ENCODE assay signal across 15 mouse cellular contexts in genomic region chr13:54994576-54994975, GRCm38 (mm10). TPM values are rescaled to one million over a fixed set of nuclear protein-coding genes. Genes with fewer than 3 reads are reported as not detected.
A peak's percentile ranks its signal among the peaks of the same experiment; 100 is the strongest.
DNase-seq lines count a peak whose midpoint lies in the region; ATAC-seq and TF ChIP-seq lines count a peak whose summit lies in the region.
"Had no signal": no experiment of that assay in that cellular context is flagged by ENCODE, and none has a peak within 500 bp of the region (broad histone marks: within the 10 kb centered on the region; RNA-seq: fewer than 3 reads in every experiment).

No protein-coding gene starts in this region.

- peaks cover 3% of the 10 kb centered on the region for H3K27me3 ChIP-seq in forebrain, embryonic 11.5 days (ENCODE audit: control insufficient read depth, insufficient read depth, low read length)
- no peaks in the 10 kb centered on the region for H3K27me3 ChIP-seq in forebrain, embryonic 16.5 days (replicated peaks; ENCODE audit: control insufficient read depth, insufficient read depth, low read length)
- H3K27me3 ChIP-seq in hindbrain, embryonic 14.5 days (ENCODE audit: control insufficient read depth, insufficient read depth, low read length): peaks cover 11% of the 10 kb centered on the region; the same call in 1 of the 2 replicates
- H3K27me3 ChIP-seq in midbrain, postnatal 0 days (ENCODE audit: insufficient read depth, low read length): no peaks in the 10 kb centered on the region

- 0% methylated on average over 4 of the region's 4 CpGs for WGBS in forebrain, embryonic 11.5 days
- 7% methylated on average over 4 of the region's 4 CpGs for whole genome bisulfite sequencing in forebrain, embryonic 16.5 days
- 5% methylated on average over 4 of the region's 4 CpGs for WGBS in hindbrain, embryonic 14.5 days
- 23% methylated on average over 4 of the region's 4 CpGs for WGBS in midbrain, postnatal 0 days

- 0 out of 2 replicates have a peak overlapping the region, but pooled peaks have one; percentile 48 for H3K27ac ChIP-seq in forebrain, embryonic 11.5 days (ENCODE audit: low read depth, low read length)
- no peak overlapping the region for H3K27ac ChIP-seq in forebrain, embryonic 16.5 days (ENCODE audit: low read length)
- peak overlapping the region; percentile 74 for H3K27ac ChIP-seq in hindbrain, embryonic 14.5 days
- H3K27ac ChIP-seq in midbrain, postnatal 0 days (ENCODE audit: low read depth, low read length): no peak overlapping the region
- H3K27ac ChIP-seq: kidney, postnatal 0 days; limb, embryonic 12.5 days had no signal

- TF ChIP-seq CTCF in midbrain, postnatal 0 days (IDR thresholded peaks at IDR 0.05): no peak

- peaks cover 18% of the 10 kb centered on the region for H3K4me1 ChIP-seq in forebrain, embryonic 11.5 days (replicated peaks; ENCODE audit: control insufficient read depth, insufficient read depth, low read length)
- H3K4me1 ChIP-seq in forebrain, embryonic 16.5 days (replicated peaks; ENCODE audit: control insufficient read depth, insufficient read depth, low read length): peaks cover 13% of the 10 kb centered on the region
- peaks cover 28% of the 10 kb centered on the region for H3K4me1 ChIP-seq in hindbrain, embryonic 14.5 days (replicated peaks; ENCODE audit: control insufficient read depth, insufficient read depth, low read length)
- H3K4me1 ChIP-seq in midbrain, postnatal 0 days (ENCODE audit: insufficient read depth, low read length): no peaks in the 10 kb centered on the region
- H3K4me1 ChIP-seq: limb, embryonic 12.5 days had no signal

- no peaks in the 10 kb centered on the region for H3K9me3 ChIP-seq in forebrain, embryonic 11.5 days (ENCODE audit: control insufficient read depth, low read length)
- H3K9me3 ChIP-seq in forebrain, embryonic 16.5 days (ENCODE audit: control insufficient read depth, low read length): no peaks in the 10 kb centered on the region
- no peaks in the 10 kb centered on the region for H3K9me3 ChIP-seq in hindbrain, embryonic 14.5 days (ENCODE audit: control insufficient read depth, low read length)
- H3K9me3 ChIP-seq in midbrain, postnatal 0 days (ENCODE audit: low read length): no peaks in the 10 kb centered on the region
- H3K9me3 ChIP-seq: limb, embryonic 12.5 days had no signal

- H3K4me3 ChIP-seq in forebrain, embryonic 11.5 days (ENCODE audit: low read depth, low read length): no peak overlapping the region
- no peak overlapping the region for H3K4me3 ChIP-seq in forebrain, embryonic 16.5 days (replicated peaks; ENCODE audit: low read length)
- H3K4me3 ChIP-seq in hindbrain, embryonic 14.5 days (replicated peaks; ENCODE audit: low read length): no peak overlapping the region
- no peak overlapping the region for H3K4me3 ChIP-seq in midbrain, postnatal 0 days (ENCODE audit: low read depth, low read length)
- H3K4me3 ChIP-seq: limb, embryonic 12.5 days had no signal

- H3K4me2 ChIP-seq in forebrain, embryonic 11.5 days (ENCODE audit: low read depth, low read length, severe bottlenecking): 0 out of 2 replicates have a peak overlapping the region, but pooled peaks have one; percentile 21
- no peak overlapping the region for H3K4me2 ChIP-seq in forebrain, embryonic 16.5 days (ENCODE audit: low read length)
- no peak overlapping the region for H3K4me2 ChIP-seq in hindbrain, embryonic 14.5 days (replicated peaks)
- H3K4me2 ChIP-seq in midbrain, postnatal 0 days (ENCODE audit: low read depth, low read length, poor library complexity, severe bottlenecking): no peak overlapping the region
- H3K4me2 ChIP-seq: limb, embryonic 12.5 days; lung, embryonic 14.5 days had no signal

- no peak; the same call in 1 of the 2 replicates for ATAC-seq in forebrain, embryonic 11.5 days (replicated peaks; ENCODE audit: low FRiP score)
- ATAC-seq in forebrain, embryonic 16.5 days: no peak
- peak; percentile 1; the same call in 1 of the 2 replicates for ATAC-seq in hindbrain, embryonic 14.5 days (ENCODE audit: low FRiP score)
- ATAC-seq in midbrain, postnatal 0 days (ENCODE audit: low FRiP score): no peak

- H3K9ac ChIP-seq in forebrain, embryonic 11.5 days (ENCODE audit: low read length): no peak overlapping the region
- H3K9ac ChIP-seq in forebrain, embryonic 16.5 days (replicated peaks; ENCODE audit: low read depth, low read length): no peak overlapping the region
- H3K9ac ChIP-seq in hindbrain, embryonic 14.5 days: no peak overlapping the region
- no peak overlapping the region for H3K9ac ChIP-seq in midbrain, postnatal 0 days (replicated peaks; ENCODE audit: low read length, poor library complexity, severe bottlenecking)
- H3K9ac ChIP-seq: limb, embryonic 12.5 days; lung, embryonic 14.5 days had no signal

- no peaks in the 10 kb centered on the region for H3K36me3 ChIP-seq in forebrain, embryonic 11.5 days (ENCODE audit: control insufficient read depth, insufficient read depth, low read length)
- 0 out of 2 replicates have a peak, but pooled peaks cover 2% of the 10 kb centered on the region for H3K36me3 ChIP-seq in forebrain, embryonic 16.5 days (ENCODE audit: control insufficient read depth, insufficient read depth)
- H3K36me3 ChIP-seq in hindbrain, embryonic 14.5 days (replicated peaks; ENCODE audit: control insufficient read depth, insufficient read depth): peaks cover 15% of the 10 kb centered on the region
- peaks cover 49% of the 10 kb centered on the region for H3K36me3 ChIP-seq in midbrain, postnatal 0 days (ENCODE audit: insufficient read depth, low read length)
- H3K36me3 ChIP-seq: limb, embryonic 12.5 days had no signal

- DNase-seq in forebrain, embryonic 11.5 days (ENCODE audit: low spot score): peak; percentile 62
- DNase-seq in embryo, embryonic 9.5 days (ENCODE audit: extremely low spot score): peak; percentile 84
- DNase-seq in hindbrain, embryonic 14.5 days (ENCODE audit: low spot score): peak; percentile 58
- DNase-seq in midbrain, postnatal 0 days (ENCODE audit: low spot score): peak; percentile 52
- no peak for DNase-seq in lung, postnatal 10 days
- DNase-seq in right cerebral cortex, adult 2 months (ENCODE audit: low spot score in 2 of 2): no peak
- no peak for DNase-seq in left cerebral cortex, adult 18-20 months (ENCODE audit: low spot score in 2 of 2)
- DNase-seq: adrenal gland, postnatal 36 days; cerebellum, adult 11-12 months; gastrocnemius, postnatal 10 days; heart, postnatal 4 days; lung, embryonic 14.5 days had no signal

RNA-seq across cellular contexts. Expression of gene Hk3, which starts 26.6 kb away (rescaled TPM):
- polyA plus RNA-seq in forebrain, embryonic 11.5 days (2014; fragmentation: Nextera tagmentation; extraction: Ambion mirVana): 0.41 and 0.65 TPM in 2 replicates
- 0.82 and 0.83 TPM in 2 replicates for polyA plus RNA-seq in forebrain, embryonic 16.5 days (2015; fragmentation: Nextera tagmentation; extraction: Ambion mirVana)
- polyA plus RNA-seq in hindbrain, embryonic 14.5 days (2014; fragmentation: Nextera tagmentation; extraction: Ambion mirVana): 0.70 and 0.83 TPM in 2 replicates
- 1.0 and 1.7 TPM in 2 replicates for total RNA-seq in midbrain, postnatal 0 days (2014; rRNA removed)
- polyA plus RNA-seq in midbrain, postnatal 0 days (2015; fragmentation: Nextera tagmentation; extraction: Ambion mirVana): 0.79 and 0.80 TPM in 2 replicates
- total RNA-seq in left cerebral cortex, adult 18-20 months (2021): 1 to 10 TPM in 1 of 2 experiments, under 1 TPM in 1; 0.91 to 1.1 TPM

RNA-seq across cellular contexts. Expression of gene Unc5a, which starts 45.4 kb away (rescaled TPM):
- 2.9 and 3.7 TPM in 2 replicates for polyA plus RNA-seq in forebrain, embryonic 11.5 days (2014; fragmentation: Nextera tagmentation; extraction: Ambion mirVana)
- 16.4 and 18.5 TPM in 2 replicates for polyA plus RNA-seq in forebrain, embryonic 16.5 days (2015; fragmentation: Nextera tagmentation; extraction: Ambion mirVana)
- 15.3 and 16.9 TPM in 2 replicates for polyA plus RNA-seq in hindbrain, embryonic 14.5 days (2014; fragmentation: Nextera tagmentation; extraction: Ambion mirVana)
- 24.2 and 29.0 TPM in 2 replicates for total RNA-seq in midbrain, postnatal 0 days (2014; rRNA removed)
- 12.7 and 14.3 TPM in 2 replicates for polyA plus RNA-seq in midbrain, postnatal 0 days (2015; fragmentation: Nextera tagmentation; extraction: Ambion mirVana)
- total RNA-seq in left cerebral cortex, adult 18-20 months (2021): 100 to 1,000 TPM; 104 to 107 TPM

Comparison
In these comparisons a context has a peak if more than half of its experiments do, and no peak if none do; other contexts are left out.
1. H3K27ac ChIP-seq: peak in forebrain, embryonic 11.5 days (single experiment) and hindbrain, embryonic 14.5 days (single experiment); none in forebrain, embryonic 16.5 days (single experiment) and midbrain, postnatal 0 days (single experiment).
2. DNase-seq: peak in forebrain, embryonic 11.5 days (single experiment), embryo, embryonic 9.5 days (single experiment), hindbrain, embryonic 14.5 days (single experiment) and midbrain, postnatal 0 days (single experiment); none in lung, postnatal 10 days (single experiment), right cerebral cortex, adult 2 months (0 of 2) and left cerebral cortex, adult 18-20 months (0 of 2).